Mouse (Mus musculus) thymus, postnatal 25 days (tissue): ENCODE data around the gene Vmn1r124.
"Not testable (repeated sequence)": the region's sequence is repeated elsewhere in the genome, so short reads cannot be mapped to it uniquely, and the experiment has no call there.

Source experiments
- DNase-seq: peaks from one replicate; pipeline ENCODE4 v3.0.0; 2022

Vmn1r124 gene

GRCm38 (mm10) chr7:21260517-21260916, at the start of gene Vmn1r124:
Vmn1r124 (minus strand) TSS chr7:21260617.
- DNase-seq, result not testable (repeated sequence)

GRCm38 (mm10) chr7:21301367-21301766, 41.0 kb upstream of the Vmn1r124 start, which contains the start of gene Vmn1r126:
Vmn1r126 (minus strand) TSS chr7:21301467.
- not testable (repeated sequence) for DNase-seq

GRCm38 (mm10) chr7:21271879-21272278, 11.5 kb upstream of the Vmn1r124 start, which contains the start of gene Vmn1r125:
Vmn1r125 (plus strand) TSS chr7:21272179.
- DNase-seq, result not testable (repeated sequence)
